Mouse (Mus musculus): ENCODE results near the gene Hmbs. TPM values are rescaled to one million over a fixed set of nuclear protein-coding genes. Genes with fewer than 3 reads are reported as not detected.

The Hmbs gene
- 813 and 945 TPM in 2 replicates for polyA plus RNA-seq (2012; rRNA removed)

DNA sequence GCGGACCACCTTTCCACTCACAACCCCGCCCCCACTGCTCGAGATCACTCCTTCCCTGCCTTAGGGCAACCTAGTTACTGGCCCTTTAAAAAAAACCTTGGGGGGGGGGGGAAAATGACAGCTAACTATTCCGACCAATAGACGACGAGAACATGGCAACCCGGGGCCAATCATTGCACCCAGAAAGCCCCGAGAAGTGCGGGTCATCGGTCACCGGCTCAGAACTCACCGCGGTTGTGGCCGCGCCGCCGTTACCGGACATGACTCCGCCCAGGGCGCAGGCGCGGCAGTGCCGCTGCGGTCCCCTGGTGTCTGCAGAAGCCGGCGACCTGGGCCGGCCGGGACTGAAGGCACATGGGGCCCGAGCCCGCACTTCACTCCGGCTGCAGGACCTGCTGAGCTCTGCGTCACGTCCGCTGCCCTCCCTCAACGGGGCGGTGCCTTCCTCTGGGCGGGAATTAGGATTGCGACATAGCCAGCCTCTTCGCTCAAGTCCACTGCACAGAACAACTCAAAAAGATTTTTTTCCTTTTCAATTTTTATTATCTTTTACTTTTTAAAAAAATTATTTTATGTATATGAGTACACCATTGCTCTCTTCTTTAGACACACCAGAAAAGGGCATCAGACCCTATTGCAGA lies at the start of gene Hmbs:
Gene Hmbs, minus strand, starts transcription at position 448 of the 641 bp plus-strand sequence.

DNA sequence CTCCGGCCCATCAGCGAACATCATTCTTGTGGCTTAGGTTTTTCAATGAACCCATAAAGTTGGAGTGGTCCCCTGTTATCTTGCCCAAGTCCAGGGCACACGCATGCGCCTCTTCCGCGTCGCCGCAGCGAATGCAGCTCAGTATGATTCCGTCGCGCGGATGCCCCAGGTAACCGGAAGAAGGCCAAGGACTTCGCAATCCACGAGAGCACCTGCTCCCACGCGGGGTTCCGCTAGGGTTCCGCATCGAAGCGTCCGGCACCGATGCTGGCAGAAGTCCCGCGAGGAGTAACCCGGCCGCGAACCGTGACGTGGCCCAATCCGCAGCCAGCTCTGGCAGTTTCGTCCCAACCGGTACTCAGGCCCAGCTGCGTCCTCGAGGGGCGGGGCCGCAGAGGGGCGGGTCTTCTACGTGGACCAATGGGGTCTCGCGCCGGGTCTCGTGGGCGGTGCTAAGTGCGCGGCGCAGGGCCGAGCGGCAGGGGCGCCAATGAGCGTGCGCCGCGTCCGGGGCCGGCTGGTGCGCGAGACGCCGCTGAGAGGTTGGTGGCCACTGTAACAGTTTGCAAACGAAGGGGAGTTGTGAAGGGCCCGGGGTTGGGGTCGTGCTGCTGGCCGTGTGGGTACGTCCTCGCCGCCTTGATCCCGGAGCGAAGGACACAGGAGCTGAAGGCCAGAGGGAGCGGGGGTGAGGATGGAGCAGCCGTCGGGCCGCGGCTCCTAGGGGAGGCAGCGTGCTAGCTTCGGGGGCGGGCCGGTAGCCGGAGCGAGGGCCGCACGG lies 35.2 kb upstream of the Hmbs start, which contains the start of gene Hyou1:
Gene Hyou1, plus strand, starts transcription at position 437 of the 781 bp plus-strand sequence.

DNA sequence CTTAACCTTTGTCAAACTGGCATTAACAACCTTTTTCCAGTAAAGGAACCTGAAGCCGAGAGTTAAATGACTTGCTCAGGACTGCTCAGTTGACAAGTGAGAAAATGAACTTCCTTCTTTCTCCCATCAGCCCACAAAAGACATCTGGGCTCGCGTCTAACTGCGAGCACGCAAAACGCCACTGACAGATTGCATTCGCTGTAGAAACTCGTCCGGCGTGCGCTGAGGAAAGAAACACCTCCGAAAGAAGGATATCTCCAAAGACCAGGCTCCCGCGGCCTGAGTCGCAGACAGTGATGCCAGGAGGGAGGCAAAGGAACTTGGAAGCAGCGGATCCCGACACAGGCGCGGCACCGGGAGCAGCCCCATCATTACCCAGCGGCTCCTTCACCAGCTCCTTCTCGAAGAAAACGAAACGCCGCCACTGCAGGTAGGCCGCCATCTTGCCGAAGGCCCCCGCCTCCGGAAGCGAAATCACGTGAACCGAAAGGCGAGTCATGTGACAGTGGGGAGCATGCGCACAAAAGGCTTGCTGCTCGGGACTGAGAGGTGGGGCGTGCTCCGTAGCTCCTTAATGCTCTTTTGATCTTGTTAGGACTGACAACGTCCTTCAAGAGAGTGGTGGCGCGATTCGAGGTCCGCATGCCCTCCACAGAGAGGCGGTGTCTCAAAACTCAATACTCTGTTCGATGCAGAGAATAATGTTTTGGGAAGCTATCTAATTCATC lies 17.3 kb upstream of the Hmbs start, which contains the start of gene Vps11:
Gene Vps11, minus strand, starts transcription at position 481 of the 728 bp plus-strand sequence.

DNA sequence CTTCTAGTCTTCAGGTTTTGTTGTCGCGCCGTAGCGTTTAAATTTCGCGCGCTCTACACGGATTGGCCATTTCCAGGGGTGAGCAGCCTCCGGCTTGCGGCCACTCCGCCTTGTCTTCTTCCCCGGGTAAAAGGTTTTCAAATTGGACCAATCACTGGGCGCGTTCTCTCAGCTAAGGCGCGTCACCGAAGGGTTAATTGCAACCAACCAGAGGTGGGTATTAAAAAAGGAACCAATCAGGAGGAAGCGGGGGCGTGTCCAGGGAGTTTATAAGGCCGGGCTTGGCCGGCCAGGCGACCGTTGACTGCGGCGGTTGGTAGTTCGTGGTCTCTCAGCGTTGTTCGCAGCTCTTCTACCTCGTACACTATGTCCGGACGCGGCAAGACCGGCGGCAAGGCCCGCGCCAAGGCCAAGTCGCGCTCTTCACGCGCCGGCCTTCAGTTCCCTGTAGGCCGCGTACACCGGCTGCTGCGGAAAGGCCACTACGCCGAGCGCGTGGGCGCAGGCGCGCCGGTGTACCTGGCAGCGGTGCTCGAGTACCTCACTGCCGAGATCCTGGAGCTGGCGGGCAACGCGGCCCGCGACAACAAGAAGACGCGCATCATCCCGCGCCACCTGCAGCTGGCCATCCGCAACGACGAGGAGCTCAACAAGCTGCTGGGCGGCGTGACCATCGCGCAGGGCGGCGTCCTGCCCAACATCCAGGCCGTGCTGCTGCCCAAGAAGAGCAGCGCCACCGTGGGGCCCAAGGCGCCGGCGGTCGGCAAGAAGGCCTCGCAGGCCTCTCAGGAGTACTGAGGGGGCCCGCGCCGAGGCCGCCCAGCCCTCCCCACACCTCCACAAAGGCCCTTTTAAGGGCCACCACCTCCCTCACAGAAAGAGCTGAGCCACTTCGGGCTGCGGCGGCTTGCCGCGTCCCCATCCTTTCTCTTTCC lies 9.4 kb downstream of the Hmbs start, which contains the start of gene H2afx:
Gene H2afx, plus strand, starts transcription at position 299 of the 935 bp plus-strand sequence.

DNA sequence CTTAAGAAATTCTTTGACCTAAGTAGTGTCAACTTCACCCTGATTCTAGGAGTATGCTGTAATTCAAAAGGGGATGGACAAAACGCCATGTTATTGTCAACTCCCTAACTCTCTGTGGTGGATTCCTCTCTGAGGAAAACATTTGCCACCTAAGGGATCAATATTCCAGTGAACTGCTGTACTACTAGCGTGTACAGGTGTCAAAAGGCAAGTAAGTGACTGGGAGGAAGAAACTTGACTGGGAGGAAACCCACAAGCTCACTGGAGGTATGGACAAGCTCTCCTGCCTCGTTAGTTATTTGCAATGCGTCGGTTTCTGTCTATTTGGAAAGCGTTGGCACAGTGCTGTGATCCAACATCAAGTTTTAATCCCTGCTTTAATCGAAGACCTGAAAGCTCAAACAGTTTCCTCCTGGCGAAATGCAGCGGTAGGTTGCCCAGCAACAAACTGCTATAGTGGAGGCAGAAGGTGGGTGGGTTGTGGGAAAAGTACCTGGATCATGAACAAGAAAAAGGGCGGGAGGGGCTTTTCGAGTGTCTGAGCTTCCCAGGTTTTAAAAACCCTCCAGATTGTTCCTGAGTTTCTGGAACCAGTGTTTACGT lies 18.2 kb downstream of the Hmbs start, which contains the start of gene Dpagt1:
Gene Dpagt1, plus strand, starts transcription at position 252 of the 603 bp plus-strand sequence.

DNA sequence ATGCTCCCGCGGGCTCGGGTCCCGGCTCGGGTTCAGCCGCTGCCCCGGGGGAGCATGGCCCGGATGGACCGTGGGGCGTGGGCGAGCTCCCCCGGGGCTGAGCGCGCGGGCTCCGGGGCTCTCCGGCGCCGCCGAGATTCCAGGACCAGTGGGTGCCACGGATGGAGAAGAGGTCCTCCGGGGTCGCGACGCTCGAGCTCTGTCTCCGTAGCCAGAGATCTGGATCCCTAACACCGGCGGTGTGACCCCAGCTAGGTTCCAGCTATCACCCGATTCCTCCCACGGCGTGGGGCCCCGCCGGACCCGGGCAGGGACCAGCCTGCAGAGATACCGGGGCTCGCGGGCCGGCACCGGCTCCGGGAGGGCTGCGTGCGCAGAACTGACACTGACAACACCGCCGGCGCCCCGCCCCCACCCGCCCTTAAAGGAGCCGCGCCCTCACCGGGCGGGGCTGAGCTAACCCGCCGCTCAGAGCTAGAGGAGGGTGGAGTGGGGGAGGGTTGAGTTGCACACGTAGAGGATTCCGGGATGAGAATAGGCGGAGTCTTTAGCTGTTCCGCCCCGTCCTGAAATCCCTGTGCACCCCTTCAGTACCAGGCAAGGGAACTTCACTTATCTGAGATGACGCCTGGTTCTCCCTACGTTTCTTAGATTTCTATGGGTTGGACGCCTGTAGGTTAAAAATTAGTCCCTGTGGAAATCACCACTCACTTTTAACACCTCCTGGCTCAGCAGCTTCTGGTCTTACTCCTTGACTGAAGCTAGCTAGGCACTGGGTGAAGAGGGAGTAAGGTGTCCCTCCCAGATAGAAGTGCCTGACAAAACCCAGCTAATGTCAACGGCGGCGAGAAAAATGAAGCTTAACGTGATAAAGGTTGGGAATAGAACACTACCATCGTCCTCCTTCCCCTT lies 23.9 kb downstream of the Hmbs start, which contains the start of gene C2cd2l:
Gene C2cd2l, minus strand, starts transcription at position 399 of the 912 bp plus-strand sequence.

DNA sequence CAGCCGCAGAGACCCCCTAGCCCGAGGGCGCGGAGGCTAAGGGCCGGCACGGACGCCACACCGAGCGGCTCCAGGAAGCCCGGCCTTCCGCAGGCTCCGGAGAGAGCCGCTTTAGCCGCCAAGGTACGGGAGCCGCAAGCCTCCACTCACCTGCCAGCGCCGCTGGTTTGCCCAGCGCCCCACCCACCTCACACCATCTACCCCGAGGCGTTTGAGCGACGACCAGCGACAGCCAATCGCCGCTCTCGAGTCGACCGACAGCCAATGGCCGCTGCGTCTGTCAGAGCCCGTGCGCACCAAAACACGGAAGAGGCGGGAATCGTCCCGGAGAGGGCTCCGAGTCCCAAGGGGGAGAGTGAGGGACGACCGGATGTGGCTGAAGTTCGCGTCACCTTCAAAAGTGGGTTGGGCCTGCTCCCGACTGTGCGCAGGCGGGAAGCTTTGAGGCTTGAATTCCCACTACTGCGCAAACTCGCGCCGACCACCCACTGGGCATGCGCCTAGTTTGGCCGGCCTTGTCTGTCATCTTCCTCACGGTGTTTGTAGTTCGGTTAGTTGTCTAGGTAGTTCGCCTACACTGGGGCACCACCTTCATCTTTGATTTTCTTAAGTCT lies 38.5 kb downstream of the Hmbs start, which contains the start of gene Hinfp:
Gene Hinfp, minus strand, starts transcription at position 206 of the 614 bp plus-strand sequence.

DNA sequence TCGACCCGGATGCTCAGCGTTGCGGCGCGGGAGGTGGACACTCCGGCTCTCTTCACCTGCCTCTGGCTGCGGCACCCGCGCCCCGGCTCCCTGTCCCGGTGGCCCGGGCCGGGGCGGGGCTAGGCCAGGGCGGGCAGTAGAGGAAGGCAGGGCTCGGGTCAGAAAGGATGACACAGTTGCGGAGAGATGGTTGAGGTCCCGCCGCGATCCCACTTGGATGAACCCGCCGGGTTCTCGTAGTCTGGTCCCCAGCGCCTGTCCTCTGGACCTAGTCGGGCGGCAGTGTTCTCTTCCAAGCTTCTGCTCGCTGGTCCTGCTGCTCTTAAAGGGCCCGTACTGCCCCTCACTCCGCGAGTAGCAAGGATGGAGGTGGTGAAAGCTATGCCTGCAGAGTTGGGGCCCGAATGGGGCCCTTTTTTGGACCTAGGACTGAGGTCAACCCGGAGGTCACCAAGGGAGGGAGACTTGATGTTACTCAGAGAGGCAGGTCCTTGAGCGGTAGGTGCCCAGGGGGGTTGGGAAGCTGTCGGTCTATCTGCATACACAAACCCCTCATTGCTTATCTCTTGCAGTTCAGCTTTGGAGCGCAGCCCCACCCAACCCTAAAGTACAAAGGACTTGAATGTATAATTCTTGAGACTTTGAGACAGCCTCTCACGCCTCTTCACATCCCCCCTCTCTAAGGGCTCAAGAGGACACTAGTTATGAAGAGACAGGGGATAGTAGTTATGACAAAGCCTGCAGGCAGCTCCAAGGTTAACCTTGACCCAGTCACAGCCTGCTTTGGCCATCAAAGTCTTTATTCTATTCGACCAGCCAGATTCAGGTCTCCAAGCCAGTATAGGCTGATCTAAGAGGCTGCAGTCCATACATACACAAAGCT lies 55.7 kb downstream of the Hmbs start, which contains the start of gene Abcg4:
Gene Abcg4, minus strand, starts transcription at position 540 of the 883 bp plus-strand sequence.

Other genes starting within 250 kb of the Hmbs start
- gene Mfrp, start 242.5 kb downstream of the Hmbs start, polyA plus RNA-seq (2012; rRNA removed): not detected in 2 replicates
- gene C1qtnf5, start 237.0 kb downstream of the Hmbs start, polyA plus RNA-seq (2012; rRNA removed): 0.25 and 0.33 TPM in 2 replicates
- 0.02 TPM in 2 replicates for gene Gm49380, start 230.7 kb downstream of the Hmbs start, polyA plus RNA-seq (2012; rRNA removed)
- gene Rnf26, start 230.7 kb downstream of the Hmbs start, polyA plus RNA-seq (2012; rRNA removed): 20.4 and 24.0 TPM in 2 replicates
- 6.0 and 6.2 TPM in 2 replicates for gene Mcam, start 209.8 kb downstream of the Hmbs start, polyA plus RNA-seq (2012; rRNA removed)
- 3.9 and 4.7 TPM in 2 replicates for gene Cbl, start 110.2 kb downstream of the Hmbs start, polyA plus RNA-seq (2012; rRNA removed)
- not detected in 2 replicates for gene Ccdc153, start 103.6 kb downstream of the Hmbs start, polyA plus RNA-seq (2012; rRNA removed)
- gene Pdzd3, start 92.8 kb downstream of the Hmbs start, polyA plus RNA-seq (2012; rRNA removed): 0.02 and 0.03 TPM in 2 replicates
- gene Nlrx1, start 75.6 kb downstream of the Hmbs start, polyA plus RNA-seq (2012; rRNA removed): 1.2 and 1.5 TPM in 2 replicates
- gene Abcg4, start 55.6 kb downstream of the Hmbs start, polyA plus RNA-seq (2012; rRNA removed): 28.7 and 33.5 TPM in 2 replicates
- gene Hinfp, start 38.6 kb downstream of the Hmbs start, polyA plus RNA-seq (2012; rRNA removed): 12.5 and 14.0 TPM in 2 replicates
- 11.9 and 13.1 TPM in 2 replicates for gene C2cd2l, start 23.9 kb downstream of the Hmbs start, polyA plus RNA-seq (2012; rRNA removed)
- 13.1 and 16.7 TPM in 2 replicates for gene Dpagt1, start 18.2 kb downstream of the Hmbs start, polyA plus RNA-seq (2012; rRNA removed)
- gene H2afx, start 9.5 kb downstream of the Hmbs start, polyA plus RNA-seq (2012; rRNA removed): 143 and 182 TPM in 2 replicates
- 8.6 and 11.2 TPM in 2 replicates for gene Vps11, start 17.4 kb upstream of the Hmbs start, polyA plus RNA-seq (2012; rRNA removed)
- 16.7 and 17.4 TPM in 2 replicates for gene Hyou1, start 35.3 kb upstream of the Hmbs start, polyA plus RNA-seq (2012; rRNA removed)
- gene Slc37a4, start 52.6 kb upstream of the Hmbs start, polyA plus RNA-seq (2012; rRNA removed): 14.2 and 17.2 TPM in 2 replicates
- gene Rps25, start 62.9 kb upstream of the Hmbs start, polyA plus RNA-seq (2012; rRNA removed): 841 and 918 TPM in 2 replicates
- 23.7 and 28.8 TPM in 2 replicates for gene Trappc4, start 63.4 kb upstream of the Hmbs start, polyA plus RNA-seq (2012; rRNA removed)
- 15.2 and 18.8 TPM in 2 replicates for gene Ccdc84, start 74.3 kb upstream of the Hmbs start, polyA plus RNA-seq (2012; rRNA removed)
- gene Foxr1, start 96.9 kb upstream of the Hmbs start, polyA plus RNA-seq (2012; rRNA removed): not detected in 2 replicates
- gene Upk2, start 110.7 kb upstream of the Hmbs start, polyA plus RNA-seq (2012; rRNA removed): 0.11 TPM in 1 of 2 replicates, not detected in the other
- 1.3 and 1.6 TPM in 2 replicates for gene Bcl9l, start 138.6 kb upstream of the Hmbs start, polyA plus RNA-seq (2012; rRNA removed)
- 0.06 and 0.09 TPM in 2 replicates for gene Cxcr5, start 217.6 kb upstream of the Hmbs start, polyA plus RNA-seq (2012; rRNA removed)